Mouse (Mus musculus): ENCODE measurements around the gene Ddx17. TPM values are rescaled to one million over a fixed set of nuclear protein-coding genes. Genes with fewer than 3 reads are reported as not detected.

Ddx17 gene
- total and polyA plus RNA-seq, 3 experiments = 79.8 to 114 (median 93.0) TPM

GRCm38 (mm10) chr15:79559649-79560048 is 13.1 kb upstream of the Ddx17 start:
- Histone ChIP-seq H3K79me2 (replicated peaks; ENCODE audit: control insufficient read depth, extremely low read depth, insufficient read depth, poor library complexity, severe bottlenecking) (no peaks in the 10 kb centered on the region), H3K4me1 (ENCODE audit: control insufficient read depth in 1 of 2, insufficient read depth in 2 of 2) (no peaks in the 10 kb centered on the region; a peak in 1 of 4 replicates), H3K27me3 (replicated peaks) (no peaks in the 10 kb centered on the region), H3K4me2 (ENCODE audit: insufficient read depth, low read depth, poor library complexity, severe bottlenecking) (no peak overlapping the region), H3K9ac (ENCODE audit: insufficient read depth, low read depth) (no peak overlapping the region), H3K9me3 (replicated peaks; ENCODE audit: low read length) (no peaks in the 10 kb centered on the region), H3K36me3 (replicated peaks in 1 of 2; ENCODE audit: control insufficient read depth in 1 of 2, insufficient read depth in 1 of 2, low read length in 1 of 2) (no peaks in the 10 kb centered on the region), H3K4me3 (replicated peaks in 1 of 3; ENCODE audit: low read depth in 2 of 3, low read length in 2 of 3, poor library complexity in 1 of 3) (no peak overlapping the region), H3K27ac (ENCODE audit: insufficient read depth, low read depth) (no peak overlapping the region)
- TF ChIP-seq ELF1 (IDR thresholded peaks at IDR 0.05; ENCODE audit: low read depth, low read length) (no peak), MAX (IDR thresholded peaks at IDR 0.05; ENCODE audit: low read length) (no peak), ZMIZ1 (IDR thresholded peaks at IDR 0.05; ENCODE audit: low read depth, low read length) (no peak), IRF4 (IDR thresholded peaks at IDR 0.05; ENCODE audit: low read depth, low read length) (no peak)
- dilution Hi-C loops (cut with MboI; ENCODE audit: extremely low pct_ligation_motif_present, extremely low pct_unique_long_range_greater_than_20kb, low sequenced_read_pairs) = no loop called here
- DNase-seq (ENCODE audit: extremely low read depth) = no peak
- in situ Hi-C loops (cut with MboI; ENCODE audit: low pct_ligation_motif_present, low pct_unique_long_range_greater_than_20kb, low sequenced_read_pairs) = no loop called here

DNA sequence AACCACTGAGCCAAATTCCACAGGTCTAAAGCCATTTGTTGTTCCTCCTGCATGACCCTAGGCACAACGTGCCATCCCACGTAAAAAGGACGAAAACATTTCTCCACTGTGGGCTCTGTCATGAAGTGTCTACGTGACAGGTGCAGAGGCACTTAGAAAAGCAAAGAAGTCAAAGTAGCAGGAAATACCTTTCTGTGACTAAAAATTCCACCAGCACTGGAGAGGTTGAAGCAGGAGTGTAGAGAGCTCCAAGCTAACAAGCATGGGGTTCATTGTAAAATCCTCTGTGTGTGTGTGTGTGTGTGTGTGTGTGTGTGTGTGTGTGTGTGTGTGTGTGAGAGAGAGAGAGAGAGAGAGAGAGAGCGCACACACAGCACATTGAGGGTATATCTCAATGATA is 6.0 kb upstream of the Ddx17 start:
- in situ Hi-C loops (cut with MboI; ENCODE audit: low pct_ligation_motif_present, low pct_unique_long_range_greater_than_20kb, low sequenced_read_pairs) (no loop called here), dilution Hi-C loops (cut with MboI; ENCODE audit: extremely low pct_ligation_motif_present, extremely low pct_unique_long_range_greater_than_20kb, low sequenced_read_pairs) (no loop called here)
- no peaks in the 10 kb centered on the region for H3K9me3 ChIP-seq (replicated peaks; ENCODE audit: low read length)
- H3K27me3 ChIP-seq (replicated peaks) = peaks cover 2% of the 10 kb centered on the region
- H3K27ac ChIP-seq (ENCODE audit: insufficient read depth, low read depth) = no peak overlapping the region
- TF ChIP-seq USF2 (conservative IDR thresholded peaks at IDR 0.05; ENCODE audit: low read depth, low read length) (no peak), NELFE (IDR thresholded peaks at IDR 0.05; ENCODE audit: low read depth, low read length) (no peak), MAZ (IDR thresholded peaks at IDR 0.05; ENCODE audit: low read depth, low read length) (no peak), BHLHE40 (IDR thresholded peaks at IDR 0.05; ENCODE audit: low read depth, low read length) (no peak), E2F4 (IDR thresholded peaks at IDR 0.05; ENCODE audit: insufficient replicate concordance, low read depth, low read length) (no peak), ETS1 (conservative IDR thresholded peaks at IDR 0.05; ENCODE audit: low read depth, low read length) (no peak), SMC3 (IDR thresholded peaks at IDR 0.05; ENCODE audit: low read depth, low read length) (no peak), MEF2A (IDR thresholded peaks at IDR 0.05; ENCODE audit: borderline replicate concordance, low read depth, low read length) (no peak), ZNF384 (IDR thresholded peaks at IDR 0.05; ENCODE audit: low read depth, low read length) (no peak), SIN3A (IDR thresholded peaks at IDR 0.05; ENCODE audit: low read length) (no peak), EP300 (IDR thresholded peaks at IDR 0.05; ENCODE audit: low read length) (no peak), RCOR1 (conservative IDR thresholded peaks at IDR 0.05; ENCODE audit: low read depth, low read length) (no peak), MAX (IDR thresholded peaks at IDR 0.05; ENCODE audit: low read length) (no peak), UBTF (IDR thresholded peaks at IDR 0.05; ENCODE audit: low read depth, low read length) (no peak), KAT2A (IDR thresholded peaks at IDR 0.05; ENCODE audit: insufficient replicate concordance, low read length) (no peak), CTCF (conservative IDR thresholded peaks at IDR 0.05 in 1 of 2, IDR thresholded peaks at IDR 0.05 in 1 of 2; ENCODE audit: low read depth in 2 of 2, low read length in 2 of 2) (no peak), MYC (IDR thresholded peaks at IDR 0.05; ENCODE audit: low read depth, low read length) (no peak)
- H3K36me3 ChIP-seq (replicated peaks in 1 of 2; ENCODE audit: control insufficient read depth in 1 of 2, insufficient read depth in 1 of 2, low read length in 1 of 2) = no peaks in the 10 kb centered on the region
- no peak overlapping the region for H3K4me3 ChIP-seq (replicated peaks in 1 of 3; ENCODE audit: low read depth in 2 of 3, low read length in 2 of 3, poor library complexity in 1 of 3)
- no peak for DNase-seq (ENCODE audit: extremely low read depth)
- no peak overlapping the region for H3K9ac ChIP-seq (ENCODE audit: insufficient read depth, low read depth)
- no peak overlapping the region for H3K4me2 ChIP-seq (ENCODE audit: insufficient read depth, low read depth, poor library complexity, severe bottlenecking)
- H3K79me2 ChIP-seq (replicated peaks; ENCODE audit: control insufficient read depth, extremely low read depth, insufficient read depth, poor library complexity, severe bottlenecking) = no peaks in the 10 kb centered on the region
- no peaks in the 10 kb centered on the region for H3K4me1 ChIP-seq (ENCODE audit: control insufficient read depth in 1 of 2, insufficient read depth in 2 of 2)

All from CH12.LX (cell line).